Mouse (Mus musculus) kidney, embryonic 14.5 days (tissue): ENCODE measurements at regions not wholly inside any gene's neighbourhood (a gene's known extent, or its start where the extent isn't known, plus 50 kb on each side); places are given as distances from the start of the nearest gene placed in this dataset.

Source experiments
- ATAC-seq: fragments of 200-750 bp; cut with Nextera tagmentation; 2 replicates; pipeline ENCODE4 v1.8.0; 2017; ENCODE audit warnings: moderate number of reproducible peaks, mild to moderate bottlenecking, moderate TSS enrichment, moderate library complexity; ENCODE audit not compliant: low FRiP score, low TSS enrichment
- H3K27ac ChIP-seq: fragments of 300-500 bp; sonication (generic); 2 replicates; pipeline ENCODE4 v1.5.1; 2014; ENCODE audit warnings: low read depth, mild to moderate bottlenecking, low read length, moderate library complexity, mixed read lengths
- H3K27me3 ChIP-seq: fragments of 300-500 bp; sonication (generic); 2 replicates; pipeline ENCODE4 v1.6.1; 2014; ENCODE audit warnings: mild to moderate bottlenecking, low read length; ENCODE audit not compliant: control insufficient read depth, insufficient read depth
- H3K36me3 ChIP-seq: fragments of 300-500 bp; sonication (generic); 2 replicates; pipeline ENCODE4 v1.6.1; 2014; ENCODE audit warnings: low read length, mixed read lengths; ENCODE audit not compliant: control insufficient read depth, insufficient read depth
- H3K4me1 ChIP-seq: fragments of 300-500 bp; sonication (generic); 2 replicates; pipeline ENCODE4 v1.6.1; 2014; ENCODE audit warnings: low read length, mixed read lengths; ENCODE audit not compliant: control insufficient read depth, insufficient read depth
- H3K4me2 ChIP-seq: fragments of 300-500 bp; sonication (generic); replicated peaks from 2 replicates; pipeline ENCODE4 v1.6.1; 2014; ENCODE audit warnings: low read depth, mild to moderate bottlenecking, low read length
- H3K4me3 ChIP-seq: fragments of 300-500 bp; sonication (generic); 2 replicates; pipeline ENCODE4 v1.5.1; 2014; ENCODE audit warnings: mild to moderate bottlenecking, low read length
- H3K9ac ChIP-seq: fragments of 300-500 bp; sonication (generic); 2 replicates; pipeline ENCODE4 v1.6.1; 2014; ENCODE audit warnings: low read depth, mild to moderate bottlenecking, low read length, moderate library complexity
- H3K9me3 ChIP-seq: fragments of 300-500 bp; sonication (generic); 2 replicates; pipeline ENCODE4 v1.6.1; 2016; ENCODE audit warnings: low read length; ENCODE audit not compliant: control insufficient read depth
- WGBS: fragments of 180-500 bp; shearing (Covaris S2); extraction: QIAGEN DNeasy Blood & Tissue Kit; methylation state at CpG from one replicate; pipeline ENCODE4 v1.1.7; 2014; 5-methylcytosine and 5-hydroxymethylcytosine counted together

- Histone ChIP-seq H3K27ac (no peak overlapping the region), H3K9ac (no peak overlapping the region), H3K9me3 (no peaks in the 10 kb centered on the region), H3K4me1 (no peaks in the 10 kb centered on the region), H3K4me2 (no peak overlapping the region), H3K27me3 (no peaks in the 10 kb centered on the region), H3K4me3 (no peak overlapping the region), H3K36me3 (no peaks in the 10 kb centered on the region)
- WGBS = 97% methylated on average over 2 of the region's 2 CpGs
- no peak for ATAC-seq
Observed at GRCm38 (mm10) chr6:126286201-126286600, 119.5 kb upstream of the Ntf3 start.

- Histone ChIP-seq H3K4me2 (no peak overlapping the region), H3K36me3 (no peaks in the 10 kb centered on the region), H3K4me1 (no peaks in the 10 kb centered on the region), H3K9ac (no peak overlapping the region), H3K4me3 (no peak overlapping the region), H3K27me3 (no peaks in the 10 kb centered on the region), H3K9me3 (no peaks in the 10 kb centered on the region), H3K27ac (no peak overlapping the region)
- no peak for ATAC-seq
- 65% methylated on average over 7 of the region's 7 CpGs for WGBS
Observed at GRCm38 (mm10) chr6:126284409-126284808, 117.7 kb upstream of the Ntf3 start.

GRCm38 (mm10) chr6:126280352-126280751 lies 113.6 kb upstream of the Ntf3 start:
- no peak overlapping the region for H3K4me2 ChIP-seq
- no peak for ATAC-seq
- 91% methylated on average over 3 of the region's 3 CpGs for WGBS

GRCm38 (mm10) chr6:126245986-126246385 lies 79.3 kb upstream of the Ntf3 start:
- no peak overlapping the region for H3K4me3 ChIP-seq
- H3K36me3 ChIP-seq = no peaks in the 10 kb centered on the region
- no peaks in the 10 kb centered on the region for H3K9me3 ChIP-seq
- ATAC-seq = no peak
- WGBS = 53% methylated on average over 5 of the region's 5 CpGs
- no peaks in the 10 kb centered on the region for H3K27me3 ChIP-seq
- H3K4me1 ChIP-seq = no peaks in the 10 kb centered on the region
- H3K27ac ChIP-seq = no peak overlapping the region; the same call in 1 of the 2 replicates
- H3K9ac ChIP-seq = no peak overlapping the region
- no peak overlapping the region for H3K4me2 ChIP-seq

More at GRCm38 (mm10) chr6:126280352-126280751, 113.6 kb upstream of the Ntf3 start:
- no peaks in the 10 kb centered on the region for H3K27me3 ChIP-seq
- no peak overlapping the region for H3K4me3 ChIP-seq
- H3K4me1 ChIP-seq = no peaks in the 10 kb centered on the region
- H3K27ac ChIP-seq = no peak overlapping the region
- no peaks in the 10 kb centered on the region for H3K9me3 ChIP-seq
- H3K36me3 ChIP-seq = no peaks in the 10 kb centered on the region
- H3K9ac ChIP-seq = no peak overlapping the region

- H3K4me3 ChIP-seq = no peak overlapping the region
- ATAC-seq = no peak
- no peaks in the 10 kb centered on the region for H3K27me3 ChIP-seq
- no peak overlapping the region for H3K27ac ChIP-seq
- no peaks in the 10 kb centered on the region for H3K36me3 ChIP-seq
- WGBS = 58% methylated on average over 3 of the region's 3 CpGs
- H3K4me1 ChIP-seq = no peaks in the 10 kb centered on the region
- H3K9ac ChIP-seq = no peak overlapping the region
- no peak overlapping the region for H3K4me2 ChIP-seq
- no peaks in the 10 kb centered on the region for H3K9me3 ChIP-seq
Observed at GRCm38 (mm10) chr6:126245431-126245830, 78.7 kb upstream of the Ntf3 start.

GRCm38 (mm10) chr6:126242299-126242698 lies 75.6 kb upstream of the Ntf3 start:
- no peak overlapping the region for H3K9ac ChIP-seq
- 78% methylated on average over 2 of the region's 2 CpGs for WGBS
- no peaks in the 10 kb centered on the region for H3K36me3 ChIP-seq
- H3K27ac ChIP-seq = no peak overlapping the region
- no peak for ATAC-seq
- H3K4me3 ChIP-seq = no peak overlapping the region
- H3K27me3 ChIP-seq = no peaks in the 10 kb centered on the region
- no peaks in the 10 kb centered on the region for H3K9me3 ChIP-seq
- no peaks in the 10 kb centered on the region for H3K4me1 ChIP-seq
- no peak overlapping the region for H3K4me2 ChIP-seq

- no peak for ATAC-seq
- H3K27me3 ChIP-seq = no peaks in the 10 kb centered on the region
- H3K36me3 ChIP-seq = no peaks in the 10 kb centered on the region
- H3K4me2 ChIP-seq = no peak overlapping the region
- 48% methylated on average over 1 of the region's 1 CpGs for WGBS
- no peak overlapping the region for H3K9ac ChIP-seq
- no peaks in the 10 kb centered on the region for H3K4me1 ChIP-seq
- H3K27ac ChIP-seq = no peak overlapping the region
- no peaks in the 10 kb centered on the region for H3K9me3 ChIP-seq
- no peak overlapping the region for H3K4me3 ChIP-seq
Observed at GRCm38 (mm10) chr6:126240256-126240655, 73.5 kb upstream of the Ntf3 start.
